Mouse (Mus musculus) kidney, postnatal 14 days (tissue): ENCODE measurements around the gene Cnnm4.

Source experiments
- DNase-seq: peaks from one replicate; pipeline ENCODE4 v3.0.0; 2022; ENCODE audit warnings: mixed read lengths

Gene Cnnm4

DNA sequence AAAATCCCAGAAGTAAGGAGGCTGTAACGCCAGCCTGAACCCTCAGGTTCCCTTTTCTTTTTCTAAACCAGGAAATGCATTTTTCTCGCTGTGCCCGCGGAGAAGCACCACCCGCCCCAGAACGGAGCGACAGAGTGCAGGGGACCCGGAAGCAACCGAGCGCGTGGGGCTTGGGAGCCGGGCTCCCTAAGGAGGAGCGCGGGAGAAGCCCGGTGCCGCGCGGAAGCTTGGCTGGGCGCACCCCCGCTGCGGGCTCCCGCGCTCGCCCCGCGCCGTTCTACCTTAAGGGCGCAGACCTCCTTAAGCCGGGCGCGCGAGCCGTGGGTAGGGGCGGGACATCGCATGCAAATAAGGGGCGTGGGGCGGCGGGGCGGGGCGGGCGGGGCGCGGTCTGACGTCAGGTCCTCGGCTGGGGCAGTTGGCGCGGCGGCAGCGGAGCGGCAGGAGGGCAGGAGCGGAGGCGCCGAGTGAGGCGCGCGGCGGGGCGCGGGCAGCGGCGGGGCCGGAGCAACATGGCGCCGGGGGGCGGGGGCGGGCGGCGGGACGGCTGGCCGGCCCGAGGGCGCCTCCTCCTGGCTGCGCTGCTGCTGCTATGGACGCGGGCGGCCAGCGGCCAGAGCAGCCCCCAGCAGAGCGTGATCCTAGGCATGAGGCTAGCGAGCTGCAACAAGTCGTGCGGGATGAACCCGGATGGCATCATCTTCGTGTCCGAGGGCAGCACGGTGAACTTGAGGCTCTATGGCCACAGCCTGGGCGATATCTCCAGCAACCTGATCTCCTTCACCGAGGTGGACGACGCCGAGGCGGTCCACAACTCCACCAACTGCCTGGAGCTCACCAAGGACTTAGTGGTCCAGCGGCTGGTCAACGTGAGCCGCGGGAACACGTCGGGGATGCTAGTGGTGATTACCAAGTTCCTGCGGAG lies at the start of gene Cnnm4:
Gene Cnnm4, plus strand, starts transcription at position 440 of the 925 bp plus-strand sequence.
- DNase-seq, result peak; percentile 94

DNA sequence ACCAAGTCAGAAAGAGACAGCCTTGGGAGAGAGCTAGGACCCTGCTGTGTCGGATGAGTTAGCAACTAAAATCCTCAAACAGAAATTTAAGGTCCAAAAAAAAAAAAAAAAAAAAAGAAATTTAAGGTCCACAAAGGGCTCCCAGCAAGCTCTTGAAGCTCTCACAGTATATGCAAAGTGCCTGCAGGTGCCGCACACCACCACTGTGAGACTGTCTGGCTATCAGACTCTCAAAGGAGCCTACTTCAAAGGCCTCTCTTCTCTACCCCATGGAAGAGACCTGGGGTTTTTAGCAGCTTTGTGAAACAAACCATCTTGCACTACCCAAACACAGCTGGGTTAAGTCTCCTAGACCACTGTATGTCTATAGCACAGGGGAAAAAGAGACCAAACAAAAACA lies 41.9 kb upstream of the Cnnm4 start:
- DNase-seq, result no peak

DNA sequence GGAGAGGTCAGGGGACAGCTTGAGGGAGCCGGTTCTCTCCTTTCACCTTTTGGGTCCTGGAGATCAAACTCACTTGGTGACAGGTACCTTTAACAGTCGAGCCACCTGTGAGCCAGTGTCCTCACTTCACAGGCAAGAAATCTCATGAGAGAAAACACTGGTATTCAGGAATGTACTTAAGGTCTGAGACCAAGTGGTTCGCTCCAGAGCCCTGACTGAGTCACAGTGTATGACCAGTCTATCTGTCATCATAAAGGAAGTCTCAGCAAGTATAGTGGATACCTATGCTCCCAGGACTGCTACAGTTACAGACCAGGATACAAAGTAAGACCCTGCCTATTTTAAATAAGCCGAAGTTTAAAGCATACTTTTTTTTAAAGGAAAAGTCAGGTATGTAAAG lies 38.4 kb upstream of the Cnnm4 start:
- DNase-seq, result no peak

DNA sequence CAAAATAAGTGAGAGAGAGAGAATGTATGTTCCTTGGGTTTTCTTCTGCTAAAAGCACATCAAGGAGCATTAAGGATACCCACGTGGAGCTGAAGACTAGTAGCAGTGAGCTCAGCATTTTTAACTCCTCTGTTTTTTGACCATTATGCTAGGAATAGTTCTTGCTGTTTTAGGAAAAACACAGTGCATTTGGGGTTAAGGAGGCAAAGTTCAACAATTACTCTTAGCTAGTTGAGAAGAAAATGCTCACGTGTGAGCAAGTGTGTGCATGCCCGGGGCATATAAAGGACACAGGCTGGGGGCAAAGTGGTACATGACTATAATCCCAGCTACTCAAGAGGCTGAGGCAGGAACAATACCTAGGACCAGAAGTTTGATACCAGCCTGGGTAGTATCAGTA lies 37.8 kb upstream of the Cnnm4 start:
- DNase-seq, result no peak

DNA sequence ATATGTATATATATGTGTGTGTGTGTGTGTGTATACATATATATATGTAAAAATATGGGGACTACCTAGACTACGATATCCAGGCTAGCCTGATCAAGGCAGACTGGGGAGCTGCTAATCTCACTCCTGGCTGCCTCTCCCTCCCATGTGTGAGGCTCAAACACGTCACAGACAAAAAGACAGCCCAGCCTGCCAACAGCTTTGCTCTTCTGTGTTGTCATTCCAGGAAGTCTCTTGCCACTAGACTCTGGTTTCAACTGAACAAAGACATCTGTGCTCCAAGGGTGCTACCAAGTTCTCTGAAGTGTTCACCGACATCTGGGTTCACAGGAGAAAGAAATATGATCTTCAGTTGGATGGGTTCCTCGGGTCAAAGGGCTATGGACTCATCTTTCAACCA lies 36.3 kb upstream of the Cnnm4 start:
- DNase-seq, result no peak

DNA sequence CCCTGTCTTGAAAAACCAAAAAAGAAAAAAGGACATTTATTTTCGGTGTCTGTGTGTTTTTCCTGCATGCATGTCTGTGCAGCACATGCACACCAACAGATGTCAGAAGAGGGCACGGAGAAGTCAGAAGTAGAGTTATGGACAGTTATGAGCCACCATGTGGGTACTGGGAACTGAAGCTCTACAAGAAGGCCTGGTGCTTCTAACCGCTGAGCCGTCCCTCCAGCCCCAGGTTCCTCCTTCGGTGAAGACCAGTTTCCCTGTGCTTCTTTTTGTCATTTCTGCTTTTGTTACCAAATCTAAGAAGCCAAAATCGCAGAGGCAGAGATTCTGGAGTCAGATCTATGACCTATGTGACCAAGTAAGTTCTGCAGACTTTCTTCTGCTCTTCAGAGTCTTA lies 34.9 kb upstream of the Cnnm4 start:
- DNase-seq, result no peak

DNA sequence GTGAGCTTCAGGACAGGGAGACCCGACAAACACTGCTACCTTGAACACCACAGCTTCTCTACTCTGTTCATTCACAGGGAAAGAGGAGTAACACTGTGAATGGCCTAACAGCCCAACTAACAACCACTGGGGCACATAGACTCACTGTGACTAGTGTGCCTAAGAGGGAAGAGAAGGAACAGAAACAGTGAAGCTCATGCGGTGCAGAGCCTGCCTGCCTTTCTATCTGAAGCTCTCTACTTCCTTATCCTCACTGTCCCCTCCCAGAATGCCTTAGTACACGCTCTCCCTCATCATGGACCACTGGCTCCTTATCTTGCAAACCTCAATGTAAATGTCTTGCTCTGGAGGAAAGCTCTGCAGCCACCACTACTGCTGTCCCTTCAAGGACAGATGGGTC lies 34.2 kb upstream of the Cnnm4 start:
- no peak for DNase-seq

DNA sequence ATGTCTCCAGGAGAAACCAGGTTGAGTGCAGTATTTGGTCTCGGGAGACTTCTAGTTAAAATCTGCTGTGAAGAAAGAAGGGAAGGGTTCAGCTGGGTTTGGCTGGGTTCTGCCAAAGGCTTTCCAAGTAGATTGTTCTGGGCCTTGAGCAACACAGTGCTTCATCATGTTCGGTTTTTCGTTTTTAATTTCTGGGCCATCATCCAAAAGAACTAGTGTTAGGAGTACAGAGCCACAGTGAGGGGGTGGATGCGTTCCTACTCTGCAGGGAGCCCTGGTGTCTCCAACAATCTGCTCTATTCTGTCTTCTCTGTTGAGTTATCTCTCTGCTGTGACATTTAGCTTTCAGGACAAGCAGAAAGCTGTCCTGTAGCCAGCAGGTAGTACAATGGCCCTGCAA lies 30.3 kb upstream of the Cnnm4 start:
- peak; percentile 8 for DNase-seq

DNA sequence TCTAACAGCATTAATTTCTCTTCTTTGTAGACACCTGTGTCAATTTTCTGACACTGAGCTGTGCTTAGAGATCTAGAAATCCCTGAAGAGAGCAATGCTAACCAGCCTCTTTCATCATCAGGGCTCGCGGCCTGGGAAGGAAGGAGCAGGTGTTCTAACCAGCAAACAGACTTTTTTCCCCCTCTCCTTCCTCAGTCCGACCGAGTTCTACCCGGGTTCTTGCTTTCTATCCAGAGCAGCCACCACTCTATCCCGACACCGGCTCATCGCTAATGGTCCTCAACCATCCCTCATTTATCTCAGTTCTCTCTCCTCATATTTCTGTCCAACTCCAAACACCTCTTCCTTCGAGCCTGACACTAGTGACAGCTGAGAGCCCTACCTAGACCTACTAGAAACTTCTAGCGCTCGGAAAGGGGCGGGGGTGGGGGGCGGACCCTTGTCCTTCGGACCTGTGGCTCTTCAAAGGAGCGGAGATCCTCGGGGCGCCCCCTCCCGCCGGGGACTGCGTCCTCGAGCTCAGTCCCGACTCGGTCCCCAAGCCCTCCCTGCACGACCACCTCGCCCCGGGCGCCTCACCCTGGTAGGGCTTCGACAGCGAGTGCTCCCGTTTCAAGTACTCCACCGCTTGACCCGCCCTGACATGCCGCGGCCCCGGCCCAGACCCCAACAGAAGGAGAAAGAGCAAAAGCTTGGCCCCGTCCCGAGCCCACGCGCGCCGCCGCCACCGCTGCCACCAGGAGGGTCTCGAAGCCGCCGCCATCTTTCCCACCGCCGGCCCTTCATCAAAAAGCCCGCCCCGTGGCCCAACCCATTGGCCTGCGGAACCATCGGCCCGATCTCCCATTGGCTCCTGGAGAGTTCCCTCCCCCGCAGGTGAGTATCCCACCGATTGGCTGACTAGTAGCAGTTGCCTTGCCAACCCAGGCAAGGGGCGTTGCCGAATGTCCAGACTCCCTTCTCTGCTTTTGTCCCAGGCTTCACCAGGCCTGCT lies 26.7 kb upstream of the Cnnm4 start, which contains the start of gene Lman2l:
Gene Lman2l, minus strand, starts transcription at position 801 of the 994 bp plus-strand sequence.
- DNase-seq, result peak; percentile 98

DNA sequence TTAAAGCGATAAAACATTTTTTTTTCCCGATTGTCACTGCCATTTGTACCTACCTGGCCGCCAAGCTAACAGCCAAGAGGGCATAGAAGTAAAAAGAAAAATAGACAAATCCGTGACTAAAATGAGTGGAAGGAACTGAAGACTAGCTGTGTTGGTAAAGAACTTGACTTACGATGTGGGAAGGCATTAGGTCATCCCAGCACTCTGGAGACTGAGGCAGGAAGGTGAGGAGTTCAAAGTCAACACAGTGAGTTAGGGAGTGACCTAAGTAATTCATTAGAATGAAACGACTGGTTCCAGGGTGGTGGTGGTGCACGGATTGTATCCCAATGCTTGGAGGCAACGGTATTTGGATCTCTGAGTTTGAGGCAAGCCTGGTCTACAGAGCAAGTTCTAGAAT lies 25.9 kb upstream of the Cnnm4 start:
- no peak for DNase-seq

DNA sequence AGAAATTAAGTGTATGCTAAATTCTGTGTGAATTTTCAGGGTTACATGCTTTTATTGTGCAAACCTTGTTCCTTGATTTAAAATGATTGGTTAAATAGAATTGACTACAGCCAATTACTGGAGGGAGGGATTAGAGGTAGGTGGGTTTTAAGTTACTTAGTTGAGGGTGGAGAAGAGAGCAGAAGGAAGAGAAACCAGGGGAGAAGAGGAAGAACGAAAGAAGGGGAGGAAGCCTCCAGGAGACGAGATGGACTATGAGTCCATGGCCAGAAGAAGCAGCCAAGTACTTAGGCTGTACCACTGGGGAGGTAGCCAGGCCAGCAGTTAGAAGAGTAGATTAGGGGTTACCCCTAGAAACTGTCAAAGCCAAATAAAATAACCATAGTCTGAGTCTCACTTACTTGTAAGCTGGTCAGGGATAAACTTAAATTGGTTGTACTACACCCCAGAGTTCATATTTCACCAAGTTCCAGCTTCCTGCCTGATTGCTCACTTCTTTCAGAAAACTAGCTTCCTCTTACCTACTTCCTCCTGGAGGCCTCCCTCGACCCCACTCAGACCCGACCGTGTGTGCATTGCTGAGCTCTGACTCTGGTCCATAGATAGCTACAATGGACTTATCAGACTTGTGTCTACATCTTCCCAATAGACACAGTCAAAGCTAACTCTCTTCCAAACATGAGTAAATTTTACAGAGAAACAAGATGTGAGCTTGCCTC lies 25.2 kb upstream of the Cnnm4 start:
- no peak for DNase-seq

DNA sequence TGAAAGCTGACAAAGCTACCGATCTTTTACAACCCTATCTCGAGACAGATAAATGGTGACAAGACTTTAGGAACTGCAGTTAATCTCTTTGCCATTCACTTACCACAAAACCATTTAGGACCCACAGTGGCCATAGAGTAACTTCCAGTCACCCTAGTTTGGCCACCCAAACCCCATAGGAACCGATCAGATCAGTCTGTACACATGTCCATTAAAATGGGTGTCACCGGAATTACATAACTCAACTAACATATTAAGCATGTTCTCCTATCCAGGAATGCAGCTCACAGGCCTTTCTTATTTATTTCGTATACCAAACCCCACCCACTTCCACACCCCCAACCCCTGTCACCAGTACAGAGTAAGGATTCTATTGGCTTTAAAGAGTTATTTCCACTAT lies 24.6 kb upstream of the Cnnm4 start:
- no peak for DNase-seq

DNA sequence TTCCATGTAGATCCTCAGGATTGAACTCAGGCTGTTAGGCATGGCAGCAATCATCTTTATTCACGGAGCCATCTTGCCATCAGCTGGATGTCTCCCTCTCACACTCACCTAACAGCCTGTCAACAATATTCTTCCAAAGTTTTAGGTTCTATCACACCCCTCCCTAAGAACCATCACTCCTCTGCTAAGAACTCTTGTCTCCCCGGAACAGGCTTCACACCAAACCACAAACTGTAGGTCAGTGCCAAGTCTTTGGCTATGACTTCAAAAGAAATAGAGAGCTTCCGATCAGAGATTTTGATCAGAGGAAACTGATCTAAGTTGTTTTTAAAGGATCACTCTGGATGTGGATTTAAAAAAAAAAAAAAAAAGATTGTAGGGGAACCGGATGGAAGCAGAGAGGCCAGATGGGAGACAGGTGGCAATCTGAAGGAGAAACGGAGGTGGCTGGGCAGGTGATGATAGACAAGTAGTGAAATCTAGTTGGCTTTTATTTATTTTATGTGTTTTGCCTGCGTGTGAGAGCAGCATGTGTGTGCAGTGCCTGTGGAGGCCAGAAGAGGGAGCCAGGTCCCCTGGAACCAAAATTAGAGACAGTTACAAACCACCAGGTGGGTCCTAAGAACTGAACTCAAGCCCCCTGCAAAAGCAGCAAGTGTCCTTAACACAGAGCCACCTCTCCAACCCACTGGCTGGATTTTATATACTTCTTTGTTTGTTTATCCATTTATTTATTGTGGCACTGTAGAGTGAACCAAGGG lies 17.2 kb upstream of the Cnnm4 start:
- no peak for DNase-seq

DNA sequence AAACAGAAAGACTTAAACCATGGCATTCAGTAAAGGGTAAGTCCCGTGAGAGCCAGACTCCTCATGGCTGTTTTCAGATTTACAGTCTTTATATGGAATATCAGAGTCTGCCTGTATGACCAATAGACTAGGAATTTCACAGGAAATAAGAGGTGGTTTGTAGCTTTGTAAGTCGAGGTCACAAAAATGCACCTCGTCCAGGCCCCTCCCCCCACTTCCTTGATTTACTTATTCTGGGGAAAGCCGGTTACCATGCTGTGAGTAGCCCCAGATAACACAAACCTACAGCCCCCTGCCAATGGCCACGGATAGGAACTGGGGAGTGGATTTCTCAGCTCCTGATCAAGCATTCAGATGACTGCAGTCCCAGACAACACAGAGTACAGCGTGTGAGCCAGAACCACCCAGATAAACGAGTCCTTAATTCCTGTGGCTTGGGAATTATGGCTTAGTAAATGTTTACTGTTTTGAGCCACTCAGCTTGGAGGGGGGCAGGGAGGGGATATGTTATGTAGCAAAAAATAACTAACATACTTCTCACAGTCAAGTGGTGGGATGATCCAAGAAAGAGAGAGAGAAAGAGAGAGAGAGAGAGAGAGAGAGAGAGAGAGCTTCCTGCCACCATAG lies 13.9 kb upstream of the Cnnm4 start:
- no peak for DNase-seq

DNA sequence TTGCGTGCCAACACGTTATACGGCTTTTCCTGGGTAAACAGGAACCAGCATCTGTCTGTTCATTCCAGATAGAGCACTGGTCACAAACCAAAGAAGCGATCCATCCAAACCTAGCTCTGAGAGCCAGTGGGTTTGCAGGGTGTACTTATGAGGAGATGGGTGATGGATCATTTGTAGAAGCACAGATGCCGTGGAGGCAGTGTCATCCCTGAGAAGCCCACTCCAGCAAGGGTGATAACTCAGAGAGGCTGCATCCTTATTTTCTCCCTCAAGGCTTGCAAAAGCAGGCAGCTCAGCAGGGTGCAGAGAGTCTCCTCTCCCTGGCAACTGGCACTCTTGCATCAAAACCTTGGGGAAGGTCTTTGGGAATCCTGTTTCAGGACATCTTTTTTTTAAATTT lies 13.3 kb upstream of the Cnnm4 start:
- DNase-seq, result no peak

DNA sequence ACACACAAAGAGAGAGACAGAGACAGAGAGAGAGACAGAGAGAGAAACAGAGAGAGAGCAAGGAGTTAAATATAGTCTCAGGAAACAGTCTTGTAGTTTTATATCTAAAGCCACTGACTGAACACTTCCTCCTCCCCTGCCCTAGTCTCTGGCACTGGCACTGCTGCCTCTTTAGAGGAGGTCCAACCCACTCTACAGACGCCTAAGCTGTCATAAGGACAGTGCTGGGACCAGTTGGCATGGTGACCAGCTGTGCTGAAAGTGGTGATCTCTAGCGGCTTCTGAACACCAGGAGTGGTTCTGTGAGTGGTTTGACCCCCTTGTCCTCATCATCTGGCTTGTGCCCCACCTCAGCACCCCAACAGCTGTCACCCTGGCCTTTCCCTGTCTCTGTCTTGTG lies 9.6 kb upstream of the Cnnm4 start:
- no peak for DNase-seq

DNA sequence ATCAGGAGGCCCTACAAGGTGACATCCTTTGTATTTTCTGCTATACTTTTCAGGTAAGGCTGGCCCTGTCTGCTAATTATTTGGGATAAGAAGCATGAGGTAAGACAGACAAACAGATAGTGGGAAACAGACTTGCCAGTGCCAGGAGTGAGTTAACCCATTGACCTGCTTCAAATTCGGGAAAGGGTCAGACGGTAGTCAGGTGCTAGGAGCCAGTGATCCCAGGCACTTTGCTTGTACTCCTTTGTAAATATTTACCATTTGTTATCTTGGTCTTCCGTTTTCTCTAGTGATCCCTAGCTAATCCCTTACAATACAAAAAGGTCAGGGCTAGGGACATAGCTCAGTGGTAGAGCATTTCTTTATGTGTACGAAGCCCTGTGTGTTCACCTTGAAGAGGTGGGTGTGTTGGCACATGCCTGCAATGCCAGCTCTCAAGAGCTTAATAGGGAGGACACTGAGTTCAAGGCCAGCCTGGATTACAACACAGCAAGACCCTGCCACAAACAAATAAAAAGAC lies 5.7 kb upstream of the Cnnm4 start:
- DNase-seq, result no peak

DNA sequence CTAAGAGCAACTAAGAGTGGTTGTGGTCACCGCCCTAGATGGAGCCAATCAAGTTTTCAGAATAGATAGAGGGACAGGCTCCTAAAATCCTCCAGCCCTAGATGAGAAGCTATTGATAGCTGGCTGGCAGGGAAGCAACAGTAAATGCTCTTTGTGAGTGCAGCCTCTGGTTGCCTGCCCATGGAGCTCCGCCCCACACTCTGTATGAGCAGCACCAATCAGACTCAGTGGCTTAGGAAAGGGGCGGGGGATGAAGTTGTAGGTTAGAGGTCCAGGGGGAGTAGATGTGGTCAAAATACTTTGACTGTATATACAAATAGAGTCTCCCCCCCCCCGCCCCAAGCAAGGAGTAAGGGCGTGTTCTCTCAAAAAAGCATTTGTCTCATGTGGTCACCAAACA lies 4.0 kb upstream of the Cnnm4 start:
- no peak for DNase-seq

DNA sequence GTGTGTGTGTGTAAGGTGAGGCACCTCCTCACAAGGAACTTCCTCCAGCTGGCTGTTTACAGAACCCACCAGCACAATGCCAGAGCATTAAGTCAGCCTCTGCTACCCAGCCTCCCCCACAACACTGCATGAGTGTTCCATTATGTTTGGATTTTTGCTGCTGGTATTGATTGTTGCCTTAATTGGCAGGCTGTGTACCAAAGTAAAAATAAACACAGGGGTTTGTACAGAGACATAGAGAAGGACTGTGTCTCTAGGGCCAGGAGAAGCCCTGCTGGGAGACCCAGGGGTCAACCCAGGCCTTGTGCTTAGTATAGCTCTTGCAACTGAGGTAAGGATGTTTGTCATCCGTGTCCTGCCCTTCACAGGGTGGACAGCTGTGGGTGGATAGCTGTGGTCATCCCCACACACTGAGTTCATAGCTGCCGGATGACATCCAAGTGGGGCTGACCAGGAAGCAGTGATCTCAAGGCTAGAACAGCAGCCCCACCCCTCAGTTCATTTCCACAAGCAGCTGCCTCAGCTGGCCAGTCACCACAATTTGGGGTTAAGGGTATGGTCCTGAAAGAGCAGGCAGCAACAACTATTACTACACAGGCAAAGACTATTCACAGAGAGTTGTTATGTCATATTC lies 1.5 kb upstream of the Cnnm4 start:
- no peak for DNase-seq

DNA sequence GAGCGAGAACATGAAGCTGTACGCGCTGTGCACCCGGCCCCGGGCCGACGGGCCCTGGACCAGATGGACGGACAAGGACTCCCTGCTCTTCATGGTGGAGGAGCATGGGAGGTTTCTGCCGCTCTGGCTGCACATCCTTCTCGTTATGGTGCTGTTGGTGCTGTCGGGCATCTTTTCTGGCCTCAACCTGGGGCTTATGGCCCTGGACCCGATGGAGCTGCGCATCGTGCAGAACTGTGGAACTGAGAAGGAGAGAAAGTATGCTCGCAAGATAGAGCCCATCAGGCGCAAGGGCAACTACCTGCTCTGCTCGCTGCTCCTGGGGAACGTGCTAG lies 653 bp downstream of the Cnnm4 start:
- DNase-seq, result peak; percentile 48

DNA sequence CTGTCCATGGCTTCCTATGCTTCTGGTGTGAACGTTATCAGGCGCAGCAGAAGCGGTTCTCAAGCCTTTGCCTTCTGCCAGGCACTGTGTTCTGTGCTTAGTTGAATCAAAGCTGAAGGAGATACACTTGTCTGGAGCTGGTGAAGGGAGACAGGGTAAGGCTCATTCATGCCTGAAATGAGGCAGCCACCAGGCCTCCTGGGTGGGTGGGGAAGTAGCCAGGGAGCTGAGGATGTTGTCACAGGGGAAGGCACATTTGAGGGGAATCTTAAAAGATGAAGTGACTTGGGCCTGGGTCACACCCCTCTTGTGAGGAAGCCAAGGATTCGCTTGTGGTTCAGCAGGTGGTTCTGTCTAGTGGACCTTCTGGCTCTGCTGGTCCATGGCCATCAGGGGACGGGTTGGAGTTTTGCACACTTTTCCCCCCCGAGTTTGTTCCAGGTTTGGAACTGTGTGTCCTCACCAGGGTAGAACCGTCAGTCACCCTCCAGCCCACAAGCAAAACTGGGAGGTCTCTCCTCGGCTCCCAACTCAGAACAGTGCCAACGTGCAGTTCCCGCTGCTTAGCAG lies 1.9 kb downstream of the Cnnm4 start:
- DNase-seq, result no peak
